Mouse (Mus musculus): ENCODE measurements around the gene Tacc2.

Gene Tacc2

GRCm38 (mm10) chr7:130720646-130721335 lies 143.6 kb downstream of the Tacc2 start:
- no peak for DNase-seq (ENCODE audit: low spot score in 2 of 2)

- no peak for DNase-seq (ENCODE audit: low spot score in 2 of 2)
These were observed 148.9 kb downstream of the Tacc2 start for GRCm38 (mm10) chr7:130726185-130726584.

- peak in 1 of 2 experiments; percentile 22 for DNase-seq (ENCODE audit: low spot score in 2 of 2)
These were observed 149.6 kb downstream of the Tacc2 start for GRCm38 (mm10) chr7:130726724-130727422.

GRCm38 (mm10) chr7:130727560-130727959 lies 150.3 kb downstream of the Tacc2 start:
- DNase-seq (ENCODE audit: low spot score in 2 of 2), result no peak

GRCm38 (mm10) chr7:130731792-130732191 lies 154.6 kb downstream of the Tacc2 start:
- DNase-seq (ENCODE audit: low spot score in 2 of 2), result no peak

- no peak for DNase-seq (ENCODE audit: low spot score in 2 of 2)
These were observed 155.7 kb downstream of the Tacc2 start for GRCm38 (mm10) chr7:130732908-130733307.

GRCm38 (mm10) chr7:130733423-130733822 lies 156.2 kb downstream of the Tacc2 start:
- no peak for DNase-seq (ENCODE audit: low spot score in 2 of 2)

- no peak for DNase-seq (ENCODE audit: low spot score in 2 of 2)
These were observed 157.1 kb downstream of the Tacc2 start for GRCm38 (mm10) chr7:130734195-130734787.

- DNase-seq (ENCODE audit: low spot score in 2 of 2), result no peak
These were observed 163.9 kb downstream of the Tacc2 start for GRCm38 (mm10) chr7:130741099-130741498.

GRCm38 (mm10) chr7:130743239-130744025 lies 166.2 kb downstream of the Tacc2 start:
- no peak for DNase-seq (ENCODE audit: low spot score in 2 of 2)

GRCm38 (mm10) chr7:130749165-130749564 lies 171.9 kb downstream of the Tacc2 start:
- DNase-seq (ENCODE audit: low spot score in 2 of 2), result no peak

- DNase-seq (ENCODE audit: low spot score in 2 of 2), result no peak
These were observed 173.7 kb downstream of the Tacc2 start for GRCm38 (mm10) chr7:130750752-130751490.

GRCm38 (mm10) chr7:130751678-130752077 lies 174.4 kb downstream of the Tacc2 start:
- no peak for DNase-seq (ENCODE audit: low spot score in 2 of 2)

GRCm38 (mm10) chr7:130754790-130755189 lies 177.6 kb downstream of the Tacc2 start:
- peak; percentile 19 to 24 for DNase-seq (ENCODE audit: low spot score in 2 of 2)

- no peak for DNase-seq (ENCODE audit: low spot score in 2 of 2)
These were observed 179.2 kb downstream of the Tacc2 start for GRCm38 (mm10) chr7:130756343-130756835.

GRCm38 (mm10) chr7:130757326-130757865 lies 180.2 kb downstream of the Tacc2 start:
- DNase-seq (ENCODE audit: low spot score in 2 of 2), result no peak

- peak; percentile 28 to 57 for DNase-seq (ENCODE audit: low spot score in 2 of 2)
These were observed 185.0 kb downstream of the Tacc2 start for GRCm38 (mm10) chr7:130762071-130762897.

GRCm38 (mm10) chr7:130764160-130764559 lies 186.9 kb downstream of the Tacc2 start:
- no peak for DNase-seq (ENCODE audit: low spot score in 2 of 2)

- DNase-seq (ENCODE audit: low spot score in 2 of 2), result no peak
These were observed 189.4 kb downstream of the Tacc2 start for GRCm38 (mm10) chr7:130766411-130767170.

Data from heart, adult 9 months (tissue).